12 mouse cellular contexts compared by ENCODE assay signal in genomic region chr9:99454211-99454610, GRCm38 (mm10).
"Had no signal": no experiment of that assay in that cellular context is flagged by ENCODE, and none has a peak within 500 bp of the region (broad histone marks: within the 10 kb centered on the region; RNA-seq: fewer than 3 reads in every experiment).

No protein-coding gene starts in this region.

- DNase-seq: left cerebral cortex, postnatal 4 days; liver; liver, embryonic 13.5 days; liver, postnatal 0 days; lung, adult 18-20 months; lung, adult 2 months; lung, embryonic 14.5 days; lung, postnatal 10 days; lung, postnatal 14 days; lung, postnatal 36 days; lung, postnatal 4 days; midbrain, embryonic 14.5 days had no signal
